Mouse (Mus musculus) C2C12 (cell line): ENCODE results near the gene Csnk1g1. TPM values are rescaled to one million over a fixed set of nuclear protein-coding genes. Genes with fewer than 3 reads are reported as not detected.

Experiments
- H3K27me3 ChIP-seq: one replicate; pipeline ENCODE4 v1.6.1; 2011; ENCODE audit not compliant: control insufficient read depth, insufficient read depth, insufficient read length
- H3K36me3 ChIP-seq: one replicate; pipeline ENCODE4 v1.6.1; 2011; ENCODE audit not compliant: control insufficient read depth, insufficient read depth
- H3K4me3 ChIP-seq: one replicate; pipeline ENCODE4 v1.5.1; 2011; ENCODE audit warnings: mild to moderate bottlenecking, control low read depth; ENCODE audit not compliant: poor library complexity, insufficient read depth, severe bottlenecking
- H3K79me2 ChIP-seq: one replicate; pipeline ENCODE4 v1.6.1; 2011; ENCODE audit not compliant: control insufficient read depth, insufficient read depth
- H3K79me3 ChIP-seq: one replicate; pipeline ENCODE4 v1.6.1; 2011; ENCODE audit warnings: low read depth, control low read depth
- H3ac ChIP-seq: one replicate; pipeline ENCODE3; 2011; ENCODE audit warnings: low read depth; ENCODE audit not compliant: control insufficient read depth, insufficient read length
- CEBPB ChIP-seq: IDR thresholded peaks from one replicate; pipeline ENCODE4 v1.6.1; 2011; ENCODE audit warnings: low read depth, mild to moderate bottlenecking, control low read depth, moderate library complexity
- CTCF ChIP-seq: IDR thresholded peaks from one replicate; pipeline ENCODE4 v1.5.1; 2011; ENCODE audit not compliant: control insufficient read depth, insufficient read depth, insufficient read length
- FOSL1 ChIP-seq: IDR thresholded peaks from one replicate; pipeline ENCODE4 v1.8.0; 2011; ENCODE audit warnings: mild to moderate bottlenecking, low read length; ENCODE audit not compliant: poor library complexity, insufficient read depth, severe bottlenecking
- MAX ChIP-seq: IDR thresholded peaks from one replicate; pipeline ENCODE4 v1.6.1; 2011; ENCODE audit warnings: mild to moderate bottlenecking, control low read depth
- MYOD1 ChIP-seq: IDR thresholded peaks from one replicate; pipeline ENCODE4 v1.6.1; 2011; ENCODE audit warnings: low read depth; ENCODE audit not compliant: control insufficient read depth, insufficient read length
- MYOG ChIP-seq: IDR thresholded peaks from one replicate; pipeline ENCODE4 v1.6.1; 2011; ENCODE audit not compliant: control insufficient read depth, insufficient read length; ENCODE audit errors: extremely low read depth
- USF1 ChIP-seq: IDR thresholded peaks from one replicate; pipeline ENCODE4 v1.6.1; 2011; ENCODE audit warnings: low read depth, mild to moderate bottlenecking, control low read depth, moderate library complexity
- polyA plus RNA-seq: library from polyadenylated mRNA; unstranded; fragments of >200 nt; fragmentation: generic; extraction: Trizol; gene quantifications from one replicate; pipeline ENCODE4 v1.2.1, GENCODE M21; 2012; ENCODE audit warnings: missing spikeins

Gene Csnk1g1
- polyA plus RNA-seq, 1 experiment: 6.8 TPM

DNA sequence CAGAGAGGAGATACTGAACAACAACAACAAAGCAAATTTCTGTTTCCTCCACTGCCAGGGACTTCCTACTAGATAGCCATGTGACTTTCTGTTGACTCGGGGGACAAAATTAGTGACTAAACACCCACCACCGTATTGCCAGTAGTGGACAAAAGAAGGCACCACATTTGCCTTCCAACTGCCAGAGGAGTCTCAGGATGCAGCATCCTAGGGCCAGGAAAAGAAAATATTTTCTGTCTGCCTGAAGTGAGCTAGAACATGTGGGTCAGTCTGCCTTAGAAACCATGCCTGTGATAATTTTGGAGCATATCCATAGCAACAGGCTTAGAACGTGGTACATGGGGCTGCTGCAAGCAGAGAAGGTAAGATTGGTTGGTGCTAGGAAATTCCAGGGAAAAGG is 132.1 kb downstream of the Csnk1g1 start:
- Histone ChIP-seq H3K79me3 (no peaks in the 10 kb centered on the region), H3K79me2 (no peaks in the 10 kb centered on the region), H3ac (no peak overlapping the region), H3K36me3 (peaks cover 18% of the 10 kb centered on the region), H3K4me3 (no peak overlapping the region), H3K27me3 (no peaks in the 10 kb centered on the region)
- TF ChIP-seq MAX (no peak), FOSL1 (no peak), USF1 (no peak), CEBPB (no peak), MYOD1 (no peak), CTCF (no peak), MYOG (no peak)

DNA sequence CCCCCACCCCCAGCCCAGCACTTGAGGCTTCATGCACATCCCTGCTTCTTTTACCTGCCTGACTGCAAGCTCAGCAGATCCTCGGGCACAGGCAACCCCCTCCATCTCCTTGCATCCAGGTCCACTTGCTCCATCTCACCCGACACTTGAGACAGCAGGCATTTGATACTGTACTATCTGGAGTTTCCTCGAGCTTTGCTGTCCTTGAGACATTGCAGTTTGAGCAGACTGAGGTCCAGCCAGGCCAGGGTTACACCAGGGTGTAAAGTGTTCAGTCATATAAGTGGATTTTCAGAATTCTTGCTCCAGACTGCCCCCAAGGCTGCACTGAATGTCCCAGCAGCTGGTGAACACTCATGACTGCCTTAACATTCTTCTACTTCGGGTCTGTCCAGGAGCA is 133.6 kb downstream of the Csnk1g1 start:
- Histone ChIP-seq H3K27me3 (no peaks in the 10 kb centered on the region), H3ac (no peak overlapping the region), H3K79me3 (no peaks in the 10 kb centered on the region), H3K4me3 (no peak overlapping the region), H3K36me3 (peaks cover 18% of the 10 kb centered on the region), H3K79me2 (no peaks in the 10 kb centered on the region)
- TF ChIP-seq CEBPB (no peak), MAX (no peak), USF1 (no peak), MYOG (no peak), MYOD1 (no peak), FOSL1 (no peak), CTCF (no peak)

DNA sequence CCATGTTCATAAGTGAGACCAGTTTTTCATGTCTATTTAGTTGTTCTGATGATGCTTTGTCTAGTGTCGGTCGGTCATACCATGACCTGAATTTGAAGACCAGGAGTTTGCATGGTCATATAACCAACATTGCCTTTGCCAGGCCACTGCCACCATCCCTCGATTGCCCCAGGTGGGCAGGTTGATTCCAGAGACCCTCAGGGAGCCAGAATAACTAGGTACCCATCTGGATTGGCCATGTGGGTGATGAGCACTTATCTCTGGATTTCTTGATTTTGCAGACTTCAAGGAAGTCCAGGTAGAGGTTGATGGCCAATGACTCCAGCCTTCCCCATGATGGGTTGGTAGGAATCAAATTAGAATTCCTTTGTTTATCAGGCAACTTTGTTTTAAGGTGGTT is 134.5 kb downstream of the Csnk1g1 start:
- Histone ChIP-seq H3K79me3 (no peaks in the 10 kb centered on the region), H3K27me3 (no peaks in the 10 kb centered on the region), H3ac (no peak overlapping the region), H3K36me3 (peaks cover 9% of the 10 kb centered on the region), H3K79me2 (no peaks in the 10 kb centered on the region), H3K4me3 (no peak overlapping the region)
- TF ChIP-seq CTCF (no peak), FOSL1 (no peak), MYOD1 (no peak), MYOG (no peak), USF1 (no peak), CEBPB (no peak), MAX (no peak)

DNA sequence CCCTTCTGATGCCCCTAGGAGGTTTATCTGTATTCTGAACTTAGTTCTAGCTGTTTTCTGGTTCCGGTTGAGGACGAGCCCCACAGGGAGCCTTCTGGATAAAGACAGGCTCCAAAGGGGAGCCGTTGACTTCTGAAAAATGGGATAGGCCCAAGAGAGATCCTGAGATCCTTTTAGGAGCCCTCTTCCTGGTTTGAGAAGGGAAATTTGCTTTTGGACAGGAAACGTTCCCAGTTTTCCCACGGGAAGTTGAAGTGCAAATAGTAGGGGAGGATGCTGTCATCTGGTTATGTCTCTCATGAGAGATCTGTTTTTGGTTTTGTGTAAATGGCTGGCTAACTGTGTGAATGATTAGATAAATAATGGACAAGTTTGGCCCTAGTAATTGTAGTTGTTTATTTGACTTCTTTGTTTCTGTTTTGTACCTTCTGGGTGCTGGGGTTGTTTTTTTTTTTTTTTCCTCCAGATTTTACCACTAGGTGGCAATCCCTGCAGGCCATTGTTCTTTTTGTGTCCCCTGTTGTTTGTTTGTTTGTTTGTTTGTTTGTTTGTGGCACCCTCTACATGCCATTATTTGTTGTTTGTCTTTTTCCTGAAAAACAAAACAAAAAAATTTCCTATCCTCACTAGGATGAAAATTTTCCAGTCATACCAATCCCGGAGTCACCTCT is 141.3 kb downstream of the Csnk1g1 start:
- H3K4me3 ChIP-seq: no peak overlapping the region
- no peaks in the 10 kb centered on the region for H3K79me3 ChIP-seq
- no peaks in the 10 kb centered on the region for H3K79me2 ChIP-seq
- TF ChIP-seq MYOD1 (no peak), MYOG (no peak), MAX (no peak), CTCF (no peak), CEBPB (no peak), FOSL1 (no peak), USF1 (no peak)
- no peaks in the 10 kb centered on the region for H3K27me3 ChIP-seq
- no peak overlapping the region for H3ac ChIP-seq
- no peaks in the 10 kb centered on the region for H3K36me3 ChIP-seq

DNA sequence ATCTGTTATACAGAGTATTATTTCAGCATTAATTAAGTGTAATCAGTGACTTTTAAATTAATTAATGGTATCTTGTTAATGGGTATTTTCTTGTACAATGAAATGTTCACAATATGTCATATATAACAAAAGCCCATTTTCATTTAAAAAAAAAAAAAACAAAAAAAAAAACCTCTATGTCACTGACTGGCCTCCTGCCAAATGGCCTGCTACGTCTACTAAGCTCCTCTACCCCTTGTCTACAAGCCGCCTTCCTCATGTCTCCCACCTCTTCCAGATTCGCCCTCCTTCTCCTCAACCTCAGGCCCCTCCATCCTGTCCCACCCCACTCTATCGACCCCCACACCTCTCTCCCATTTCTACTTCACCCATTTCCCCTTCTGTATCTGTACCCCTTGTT is 142.8 kb downstream of the Csnk1g1 start:
- H3K79me3 ChIP-seq: no peaks in the 10 kb centered on the region
- no peaks in the 10 kb centered on the region for H3K27me3 ChIP-seq
- H3K79me2 ChIP-seq: no peaks in the 10 kb centered on the region
- H3K4me3 ChIP-seq: no peak overlapping the region
- TF ChIP-seq CTCF (no peak), MAX (no peak), USF1 (no peak), MYOD1 (no peak), FOSL1 (no peak), CEBPB (no peak)
- no peak overlapping the region for H3ac ChIP-seq
- no peaks in the 10 kb centered on the region for H3K36me3 ChIP-seq
